Mouse (Mus musculus) frontal cortex, postnatal 10 days (tissue): ENCODE results near the gene Fam170b.

Source experiments
- DNase-seq, 2 experiments: peaks; one replicate each; pipeline ENCODE4 v3.0.0; 2022; ENCODE audit warnings: low spot score in 2 of 2, mixed read lengths in 1 of 2

Gene Fam170b

DNA sequence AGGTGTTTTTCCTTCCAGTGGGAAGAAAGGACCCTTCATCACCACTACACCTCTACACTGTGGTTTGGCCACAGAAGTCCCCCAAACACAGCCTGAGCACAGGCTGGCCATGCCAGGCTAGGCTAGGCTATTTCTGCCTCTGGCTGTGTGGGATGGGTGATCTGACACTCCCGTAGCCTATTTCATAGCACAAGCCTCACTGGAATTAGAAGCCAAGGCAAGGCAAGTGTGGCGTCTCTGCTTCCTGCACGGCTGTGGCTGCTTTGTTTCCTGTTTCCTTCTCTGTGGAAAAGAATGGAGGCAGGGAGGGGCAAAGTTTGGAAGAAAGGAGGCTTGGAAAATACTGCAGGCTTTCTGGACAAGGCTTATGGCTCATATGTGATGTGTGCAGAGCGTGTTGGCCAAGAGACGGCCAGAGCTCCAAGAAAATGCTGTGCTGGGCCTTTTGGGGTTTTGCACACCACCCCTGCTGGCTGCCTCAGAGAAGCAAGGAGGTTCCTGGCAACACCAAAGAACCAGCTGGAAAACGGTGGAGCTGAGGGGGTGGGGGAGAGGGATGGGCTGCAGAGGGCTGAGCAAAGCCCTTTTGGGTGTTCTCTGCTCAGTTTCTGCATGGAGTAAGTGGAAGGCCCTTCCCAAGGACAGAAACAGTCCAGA lies 5.6 kb upstream of the Fam170b start:
- DNase-seq: no peak

DNA sequence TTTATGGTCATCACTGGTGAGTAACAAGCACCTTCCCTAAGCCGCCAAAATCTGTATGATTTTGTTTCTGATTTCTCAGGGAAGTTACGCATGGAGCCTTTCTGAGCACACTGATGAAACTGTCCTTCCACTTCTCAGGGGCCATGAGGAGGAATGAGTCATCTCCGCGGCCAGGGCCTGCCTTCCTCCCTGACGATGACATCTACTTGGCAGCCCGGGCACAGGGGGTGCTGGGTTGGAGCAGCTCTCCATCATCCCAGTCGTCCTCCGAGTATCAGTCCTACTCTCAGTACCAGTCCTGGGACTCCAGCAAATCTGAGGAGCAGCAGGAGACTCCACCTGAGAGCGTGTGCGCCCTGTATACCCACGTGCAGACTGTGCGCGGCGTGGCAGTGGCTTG lies 1.4 kb downstream of the Fam170b start:
- no peak for DNase-seq

DNA sequence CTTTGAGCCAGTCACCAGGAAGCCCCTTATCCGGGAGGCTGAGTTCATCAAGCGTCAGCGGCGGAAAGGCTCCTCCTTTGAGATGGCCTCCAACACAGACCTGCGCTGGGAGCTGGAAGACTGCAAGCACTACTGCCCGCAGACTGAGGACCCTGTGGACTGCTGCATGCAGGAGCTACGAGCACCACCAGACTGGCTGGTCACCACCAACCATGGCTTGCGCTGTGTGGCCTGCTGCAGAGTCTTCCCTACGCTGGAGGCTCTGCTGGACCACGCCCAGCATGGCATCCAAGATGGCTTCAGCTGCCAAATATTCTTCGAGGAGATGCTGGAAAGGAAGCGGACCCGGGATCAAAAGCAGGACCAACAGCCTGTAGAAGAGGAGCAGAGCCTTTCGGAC lies 1.8 kb downstream of the Fam170b start:
- no peak for DNase-seq

DNA sequence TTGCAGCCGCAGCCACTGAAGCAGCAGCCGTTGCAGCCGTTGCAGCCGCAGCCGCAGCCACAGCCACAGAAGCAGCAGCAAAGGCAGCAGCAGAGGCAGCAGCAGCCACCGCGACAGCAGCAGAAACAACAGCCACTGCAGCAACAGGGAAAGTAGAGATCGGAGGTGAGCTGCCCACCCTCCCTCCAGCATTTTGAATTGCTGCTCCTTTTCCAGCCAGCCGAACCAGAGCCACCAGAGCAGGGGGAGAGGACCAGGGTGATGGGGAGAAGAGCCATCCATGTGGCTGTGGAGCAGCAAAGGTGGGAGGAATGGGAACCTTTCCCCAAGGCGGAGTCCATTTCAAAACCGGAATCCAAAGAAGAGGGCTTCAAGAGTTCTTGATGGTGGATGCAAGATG lies 2.4 kb downstream of the Fam170b start:
- DNase-seq: no peak

DNA sequence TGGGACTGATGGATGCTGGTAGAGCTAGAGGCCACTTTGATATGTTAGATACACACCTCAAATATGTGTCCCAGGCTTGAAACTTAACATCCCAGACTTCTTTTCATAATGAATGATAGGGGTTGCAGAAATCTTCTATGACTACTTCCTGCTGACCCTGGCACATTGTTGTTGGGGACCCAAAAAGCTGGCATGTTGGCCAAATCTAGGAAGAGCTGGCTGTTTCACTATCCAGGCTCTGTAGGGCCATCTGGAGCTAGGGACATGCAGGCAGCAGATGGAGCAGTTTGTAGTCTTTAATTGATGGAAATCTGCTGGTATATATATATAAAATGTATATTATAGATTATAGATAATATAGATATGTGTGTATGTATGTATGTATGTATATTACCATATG lies 8.3 kb downstream of the Fam170b start:
- no peak for DNase-seq

- DNase-seq: no peak
Measured at GRCm38 (mm10) chr14:32854059-32854458, 20.3 kb downstream of the Fam170b start.

DNA sequence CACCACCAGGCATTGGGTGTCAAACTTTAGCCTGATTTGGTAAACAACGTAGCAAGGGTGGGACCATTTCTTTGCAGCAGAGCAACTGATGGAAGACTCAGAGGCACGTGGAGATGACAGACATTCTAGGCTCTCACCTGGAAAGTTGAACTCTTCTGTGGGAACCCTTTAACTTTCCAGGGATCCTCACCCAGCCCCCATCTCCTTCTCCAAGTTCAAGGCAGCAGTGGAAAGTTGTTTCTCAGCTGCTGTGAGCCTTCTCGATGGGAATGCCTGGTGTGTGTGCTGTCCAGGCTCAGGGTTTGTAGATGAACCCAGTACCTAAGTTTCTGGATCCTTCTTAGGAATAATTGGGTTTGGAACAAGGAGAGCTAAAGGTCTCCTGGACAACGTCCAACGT lies 22.5 kb downstream of the Fam170b start:
- DNase-seq: no peak

DNA sequence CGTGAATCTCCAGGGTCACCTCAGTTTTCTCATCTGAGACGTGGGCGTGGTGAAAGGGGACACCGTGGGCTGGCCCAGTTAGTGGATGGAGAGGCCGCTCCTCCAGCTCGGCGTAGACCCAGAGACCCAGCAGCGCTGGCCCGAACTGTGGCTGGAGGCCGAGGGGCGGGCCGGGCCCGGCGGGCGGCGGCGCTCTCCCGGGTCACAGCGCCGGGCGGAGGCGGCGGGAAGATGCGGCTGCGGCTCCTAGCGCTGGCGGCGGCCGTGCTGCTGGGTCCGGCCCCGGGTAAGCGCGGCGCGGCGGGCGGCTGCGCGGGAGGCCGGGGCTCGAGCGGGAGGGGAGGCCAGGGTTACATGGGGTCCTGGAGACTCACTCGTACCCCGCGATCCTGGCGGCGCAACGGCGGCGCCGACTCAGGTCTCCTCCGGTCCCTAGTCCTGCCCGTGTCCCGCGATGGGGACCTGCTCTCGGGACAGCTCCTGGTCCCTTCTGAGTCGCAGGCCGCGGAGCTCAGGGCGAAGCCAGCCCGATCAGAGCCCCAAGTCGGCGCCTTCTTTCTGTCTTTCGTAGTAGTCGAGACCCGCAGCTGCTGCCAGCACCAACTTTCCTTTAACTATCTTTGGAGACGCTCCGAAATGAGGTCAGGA lies 23.0 kb downstream of the Fam170b start, which contains the start of gene Vstm4:
TSS of gene Vstm4 (plus strand) at position 76 of the 648 bp plus-strand sequence.
- peak in 1 of 2 experiments; percentile 56 for DNase-seq

DNA sequence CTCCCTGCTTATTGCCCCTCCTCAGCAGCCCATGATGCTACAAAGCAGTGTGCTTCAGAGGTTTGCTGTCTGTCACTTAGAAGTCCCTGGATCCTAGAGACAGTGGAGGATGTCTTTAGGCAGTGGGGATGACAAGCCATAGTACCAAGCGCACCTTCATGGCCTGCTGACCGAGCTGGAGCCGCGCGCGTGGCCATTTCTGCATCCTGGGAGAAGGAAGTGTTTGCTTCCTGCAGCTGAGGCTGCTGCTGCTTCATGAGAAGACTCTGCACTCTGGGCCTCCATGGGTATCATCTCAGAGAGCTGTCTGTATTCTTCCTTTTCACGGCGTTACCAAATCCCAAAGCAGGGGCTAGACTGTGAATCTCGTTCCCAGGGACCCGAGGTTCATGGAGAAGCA lies 24.6 kb downstream of the Fam170b start:
- DNase-seq: no peak

DNA sequence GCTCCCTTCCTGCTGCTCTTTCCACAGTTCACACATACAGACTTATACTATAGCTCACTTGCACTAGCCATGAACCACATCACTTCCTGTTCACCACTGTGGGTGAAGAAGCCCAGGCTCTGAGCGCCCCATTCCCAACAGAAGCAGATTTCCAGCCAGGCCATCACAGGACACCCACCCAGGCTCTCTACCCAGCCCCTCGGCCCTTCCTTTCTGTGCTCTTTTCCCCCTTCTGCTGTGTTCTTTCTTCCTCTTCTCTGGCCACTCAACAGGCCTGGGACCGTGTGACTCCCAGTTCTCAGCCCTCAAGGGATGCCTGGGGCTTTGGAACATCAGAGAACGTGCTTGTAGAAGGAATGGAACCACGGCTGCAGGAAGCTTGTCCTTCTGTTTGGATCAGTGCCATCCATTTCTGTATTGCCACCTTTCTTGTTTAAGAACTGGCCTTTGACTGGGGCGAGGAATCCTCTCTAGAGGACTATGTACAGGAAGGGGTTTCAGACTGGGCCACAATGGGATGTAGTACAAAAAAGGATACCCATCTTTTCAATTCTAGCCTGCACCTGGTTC lies 25.3 kb downstream of the Fam170b start:
- DNase-seq: no peak

DNA sequence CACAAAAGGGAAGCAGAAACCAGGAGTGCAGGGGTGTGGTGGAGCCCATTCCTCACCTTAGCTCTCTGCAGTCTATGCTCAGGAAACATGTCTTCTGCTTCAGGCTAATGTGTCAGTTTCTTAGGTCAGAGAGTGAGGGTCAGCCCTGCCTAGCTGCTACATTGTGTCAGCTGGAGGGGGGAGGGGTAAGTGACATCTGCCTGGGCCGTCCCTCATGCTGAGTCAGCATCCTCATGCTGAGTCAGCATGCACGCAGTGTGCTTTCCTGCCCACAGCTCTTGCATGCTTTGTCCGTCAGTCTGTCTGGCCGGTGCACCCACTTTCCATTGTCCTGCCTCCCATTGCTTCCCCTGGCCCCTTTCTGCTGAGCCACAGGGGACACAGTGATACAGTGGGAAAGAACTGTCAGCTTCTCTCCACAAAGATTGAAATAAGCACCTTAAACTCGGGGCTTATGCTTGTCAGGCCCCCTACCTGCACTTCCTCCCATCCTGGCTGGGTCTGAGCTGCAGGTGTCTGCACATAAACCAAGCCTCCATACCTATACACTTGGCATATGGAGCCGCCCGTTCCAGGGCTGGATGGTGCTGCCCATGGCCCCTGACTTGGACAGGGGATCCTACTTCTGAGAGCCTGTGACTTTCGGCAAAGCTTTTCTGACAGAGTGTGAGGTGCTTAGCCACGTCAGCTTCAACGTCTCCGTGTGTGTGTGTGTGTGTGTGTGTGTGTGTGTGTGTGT lies 26.2 kb downstream of the Fam170b start:
- no peak for DNase-seq

GRCm38 (mm10) chr14:32861149-32861581 lies 27.4 kb downstream of the Fam170b start:
- DNase-seq: no peak

GRCm38 (mm10) chr14:32861656-32862055 lies 27.9 kb downstream of the Fam170b start:
- DNase-seq: no peak

DNA sequence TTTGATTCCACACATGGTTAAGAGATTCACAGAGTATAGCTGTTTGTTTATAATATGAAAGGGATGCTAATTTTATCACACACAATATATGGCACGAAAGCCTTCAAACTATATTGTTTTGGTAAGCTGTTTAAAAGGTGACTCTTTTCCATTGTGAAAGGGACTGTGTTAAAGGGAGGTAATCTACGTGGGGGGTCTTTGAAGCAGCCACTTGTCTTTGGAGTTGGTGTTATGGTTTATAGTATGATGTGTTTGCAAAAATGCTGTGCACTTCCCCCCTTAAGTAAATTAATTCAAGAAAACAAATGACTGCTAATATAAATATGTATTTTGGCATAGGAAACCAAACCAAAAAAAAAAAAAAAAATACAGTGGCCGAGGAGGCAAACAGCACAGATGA lies 31.6 kb downstream of the Fam170b start:
- no peak for DNase-seq

- DNase-seq: no peak
Measured at GRCm38 (mm10) chr14:32871963-32872362, 38.2 kb downstream of the Fam170b start.

- no peak for DNase-seq
Measured at GRCm38 (mm10) chr14:32877549-32877948, 43.8 kb downstream of the Fam170b start.

DNA sequence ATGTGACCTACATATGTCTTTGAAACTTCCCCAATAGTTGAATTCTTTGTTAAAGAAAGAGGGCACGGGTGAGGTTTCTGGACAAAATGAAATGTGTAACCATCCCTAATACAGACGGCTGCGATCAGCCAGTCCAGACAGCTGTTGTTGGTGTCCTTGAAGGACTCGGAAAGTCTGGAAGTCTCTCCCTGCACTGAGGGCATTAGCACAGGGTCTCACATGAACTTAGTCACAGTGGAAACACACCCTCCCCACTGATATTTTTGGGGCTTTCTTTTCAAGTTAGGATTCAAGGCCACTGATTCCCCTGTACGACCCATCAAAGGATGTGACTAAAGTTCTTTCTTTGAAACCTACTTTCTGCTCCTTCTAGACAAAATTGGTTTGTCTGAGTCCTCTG lies 46.6 kb downstream of the Fam170b start:
- DNase-seq: no peak

DNA sequence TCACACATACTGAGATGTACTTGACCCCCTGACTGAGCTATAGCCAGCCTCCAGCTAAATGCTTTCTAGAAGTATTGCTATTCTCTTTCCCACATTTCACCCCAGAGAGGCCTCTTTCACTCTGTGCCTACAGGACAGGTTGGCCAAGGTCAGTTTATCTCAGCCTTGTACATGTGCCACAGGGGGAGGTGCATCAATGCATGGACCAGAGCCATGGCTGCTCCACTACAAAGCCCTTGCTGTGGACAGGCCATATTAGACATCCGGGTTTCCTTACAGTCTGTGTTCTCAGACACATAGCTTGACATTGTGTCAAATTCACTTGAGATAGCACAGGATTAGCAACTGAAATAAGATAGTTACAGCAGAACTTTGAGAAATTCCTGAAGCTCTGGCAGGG lies 47.9 kb downstream of the Fam170b start:
- DNase-seq: no peak
